Comparison of ENCODE assay signal across 1 mouse cellular context in the genomic region with DNA sequence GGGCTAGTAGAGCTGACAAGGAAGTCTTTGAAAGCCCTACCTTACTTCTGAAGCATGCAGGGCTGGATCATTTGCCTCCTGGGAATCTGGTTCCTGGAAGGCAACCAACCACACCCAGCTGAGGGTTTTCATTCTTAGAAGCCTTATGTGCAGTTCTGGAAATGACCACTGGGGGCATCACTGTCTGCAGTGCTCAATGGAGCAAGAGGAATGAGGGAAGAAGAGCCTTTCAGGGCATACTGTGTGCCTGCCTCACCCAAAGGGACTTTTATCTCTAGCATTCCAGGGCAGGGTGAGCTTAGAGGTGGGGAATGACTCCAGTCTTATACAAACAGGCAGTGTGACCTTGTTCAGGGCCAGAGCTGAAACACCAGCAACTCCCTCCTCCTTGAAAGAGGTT.
A peak's percentile ranks its signal among the peaks of the same experiment; 100 is the strongest.
TF ChIP-seq lines count a peak whose summit lies in the region.

No protein-coding gene starts in this region.

TF ChIP-seq in MEL, 35 proteins besides CTCF, POLR2A, EP300 and RAD21:
- TF ChIP-seq TAL1 (IDR thresholded peaks at IDR 0.05; ENCODE audit: low read length) = no peak
- no peak for TF ChIP-seq MAX (IDR thresholded peaks at IDR 0.05; ENCODE audit: low read length)
- TF ChIP-seq SMC3 (IDR thresholded peaks at IDR 0.05; ENCODE audit: low read depth, low read length) = 0 out of 2 replicates have a peak, but pooled peaks have one; percentile 13
